Mouse (Mus musculus) ES-Bruce4 (cell line): ENCODE measurements around the gene Gjc2.

ENCODE experiments used
- CTCF ChIP-seq: IDR thresholded peaks from one replicate; pipeline ENCODE4 v1.8.1; 2011; ENCODE audit warnings: low read depth, low read length
- EP300 ChIP-seq: IDR thresholded peaks from 2 replicates; pipeline ENCODE4 v1.6.1; 2011; ENCODE audit warnings: low read depth, low read length; ENCODE audit not compliant: insufficient read depth
- POLR2A ChIP-seq: IDR thresholded peaks from one replicate; pipeline ENCODE4 v1.8.1; 2011; ENCODE audit warnings: low read length; ENCODE audit not compliant: insufficient read depth

DNA sequence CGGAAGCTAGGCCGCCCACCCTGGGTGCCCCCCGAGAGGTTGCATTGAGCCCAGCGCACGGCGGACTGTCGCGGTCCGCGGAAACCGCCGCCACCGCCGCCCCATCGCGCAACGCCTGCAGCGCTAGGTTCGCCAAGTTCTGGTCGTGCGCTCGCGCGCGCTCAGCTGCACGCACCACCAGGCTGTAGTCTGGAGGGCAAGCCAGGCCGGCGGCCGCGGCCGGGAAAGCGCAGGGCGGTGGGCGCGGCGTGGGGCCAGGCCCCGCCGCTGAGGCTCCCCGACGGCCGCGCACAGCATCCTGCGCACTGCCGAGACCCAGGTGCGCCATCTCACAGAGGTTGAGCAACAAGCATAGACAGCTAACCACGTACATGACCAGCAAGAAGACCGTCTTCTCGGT is 6.5 kb downstream of the Gjc2 start:
- no peak for TF ChIP-seq CTCF
- no peak for TF ChIP-seq EP300
- TF ChIP-seq POLR2A, result no peak
